Mouse (Mus musculus) hindbrain, embryonic 14.5 days (tissue): ENCODE measurements around the gene Acot7. TPM values are rescaled to one million over a fixed set of nuclear protein-coding genes. Genes with fewer than 3 reads are reported as not detected.

Experiments
- ATAC-seq: fragments of 200-750 bp; cut with Nextera tagmentation; 2 replicates; pipeline ENCODE4 v1.8.0; 2017; ENCODE audit warnings: moderate number of reproducible peaks, mild to moderate bottlenecking, moderate TSS enrichment, moderate library complexity; ENCODE audit not compliant: low FRiP score
- DNase-seq: peaks from one replicate; pipeline ENCODE4 v3.0.0-alpha.2; 2015; ENCODE audit warnings: low spot score
- H3K27ac ChIP-seq: fragments of 300-500 bp; sonication (generic); 2 replicates; pipeline ENCODE4 v1.5.1; 2014; ENCODE audit warnings: mild to moderate bottlenecking, moderate library complexity
- H3K27me3 ChIP-seq: fragments of 300-500 bp; sonication (generic); 2 replicates; pipeline ENCODE4 v1.6.1; 2014; ENCODE audit warnings: mild to moderate bottlenecking, low read length, mixed read lengths; ENCODE audit not compliant: control insufficient read depth, insufficient read depth
- H3K36me3 ChIP-seq: fragments of 300-500 bp; sonication (generic); replicated peaks from 2 replicates; pipeline ENCODE4 v1.6.1; 2014; ENCODE audit not compliant: control insufficient read depth, insufficient read depth
- H3K4me1 ChIP-seq: fragments of 300-500 bp; sonication (generic); replicated peaks from 2 replicates; pipeline ENCODE4 v1.6.1; 2014; ENCODE audit warnings: antibody characterized with exemption, low read length, mixed read lengths; ENCODE audit not compliant: control insufficient read depth, insufficient read depth
- H3K4me2 ChIP-seq: fragments of 300-500 bp; sonication (generic); replicated peaks from 2 replicates; pipeline ENCODE4 v1.6.1; 2014; ENCODE audit warnings: mild to moderate bottlenecking, moderate library complexity
- H3K4me3 ChIP-seq: fragments of 300-500 bp; sonication (generic); replicated peaks from 2 replicates; pipeline ENCODE4 v1.5.1; 2014; ENCODE audit warnings: mild to moderate bottlenecking, low read length
- H3K9ac ChIP-seq: fragments of 300-500 bp; sonication (generic); 2 replicates; pipeline ENCODE4 v1.6.1; 2014
- H3K9me3 ChIP-seq: fragments of 300-500 bp; sonication (generic); 2 replicates; pipeline ENCODE4 v1.6.1; 2016; ENCODE audit warnings: low read length; ENCODE audit not compliant: control insufficient read depth
- WGBS: fragments of 180-500 bp; shearing (Covaris S2); extraction: QIAGEN DNeasy Blood & Tissue Kit; methylation state at CpG from one replicate; pipeline ENCODE4 v1.1.7; 2014; 5-methylcytosine and 5-hydroxymethylcytosine counted together
- polyA plus RNA-seq: library from polyadenylated mRNA; unstranded; fragments of >200 nt; fragmentation: Nextera tagmentation; extraction: Ambion mirVana; gene quantifications from 2 replicates; pipeline ENCODE4 v1.2.1, GENCODE M21; 2014

Gene Acot7
- polyA plus RNA-seq, 1 experiment from 2014 or later = 352 TPM

GRCm38 (mm10) chr4:152288398-152288945 is 110.5 kb downstream of the Acot7 start:
- no peak for ATAC-seq
- no peak overlapping the region for H3K4me3 ChIP-seq
- H3K27ac ChIP-seq = no peak overlapping the region
- H3K9ac ChIP-seq = no peak overlapping the region
- H3K9me3 ChIP-seq = no peaks in the 10 kb centered on the region
- peaks cover 46% of the 10 kb centered on the region for H3K4me1 ChIP-seq
- H3K4me2 ChIP-seq = no peak overlapping the region
- H3K36me3 ChIP-seq = no peaks in the 10 kb centered on the region
- H3K27me3 ChIP-seq = peaks cover 95% of the 10 kb centered on the region
- DNase-seq = no peak
- WGBS = 28% methylated on average over 18 of the region's 18 CpGs

DNA sequence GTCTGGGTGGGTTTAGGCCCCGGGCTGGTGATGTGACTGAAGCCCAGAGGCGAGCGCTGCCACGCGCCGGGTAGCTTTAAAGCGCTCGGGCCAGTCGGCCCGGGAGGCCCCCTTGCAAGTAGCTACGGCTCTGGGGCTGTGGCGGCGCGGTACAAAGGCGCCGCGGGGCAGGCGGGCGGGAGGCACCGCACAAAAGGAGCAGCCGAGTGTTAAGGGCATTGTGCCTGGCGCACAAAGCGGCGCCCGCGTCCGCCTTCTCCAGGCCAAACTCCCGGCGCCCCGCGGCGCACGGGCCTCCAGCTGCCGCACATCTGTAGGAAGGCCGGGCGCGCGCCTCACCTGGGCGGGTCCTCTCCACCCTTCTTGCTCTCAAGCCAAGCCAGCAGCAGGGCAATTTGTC is 112.5 kb downstream of the Acot7 start:
- H3K9ac ChIP-seq = peak overlapping the region; percentile 53
- H3K4me2 ChIP-seq = peak overlapping the region; percentile 59
- H3K9me3 ChIP-seq = no peaks in the 10 kb centered on the region
- peaks cover 45% of the 10 kb centered on the region for H3K4me1 ChIP-seq
- no peak overlapping the region for H3K27ac ChIP-seq
- H3K4me3 ChIP-seq = peak overlapping the region; percentile 16
- H3K36me3 ChIP-seq = no peaks in the 10 kb centered on the region
- DNase-seq (no peak), ATAC-seq (peak; percentile 36; the same call in 1 of the 2 replicates)
- WGBS = under 1% methylated on average over 39 of the region's 39 CpGs
- peaks cover 95% of the 10 kb centered on the region for H3K27me3 ChIP-seq

DNA sequence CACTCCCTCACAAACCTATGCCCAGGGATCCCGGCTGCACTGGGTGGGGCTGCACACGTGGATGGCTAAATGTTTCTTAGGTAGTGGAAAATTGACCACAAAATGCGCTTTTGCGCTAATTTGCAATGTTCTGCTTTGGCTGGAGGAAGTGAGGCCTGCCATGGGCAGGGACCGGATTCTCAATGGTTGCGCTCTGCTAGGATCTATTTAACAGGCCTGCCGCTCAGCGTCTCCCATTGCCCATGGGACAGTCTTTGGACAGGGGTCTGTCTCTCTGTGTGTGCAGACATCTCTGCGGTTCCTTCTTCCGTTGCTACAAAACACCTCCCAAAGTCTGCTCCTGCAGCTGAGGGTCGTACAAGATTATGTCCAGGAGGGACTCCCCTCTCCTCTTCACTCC is 113.1 kb downstream of the Acot7 start:
- H3K27ac ChIP-seq = no peak overlapping the region
- 6% methylated on average over 11 of the region's 11 CpGs for WGBS
- peak overlapping the region; percentile 53; the same call in 1 of the 2 replicates for H3K9ac ChIP-seq
- H3K4me3 ChIP-seq = peak overlapping the region; percentile 16; the same call in 1 of the 2 replicates
- peak overlapping the region; percentile 59 for H3K4me2 ChIP-seq
- DNase-seq = no peak
- no peaks in the 10 kb centered on the region for H3K9me3 ChIP-seq
- peaks cover 44% of the 10 kb centered on the region for H3K4me1 ChIP-seq
- H3K27me3 ChIP-seq = peaks cover 95% of the 10 kb centered on the region
- H3K36me3 ChIP-seq = no peaks in the 10 kb centered on the region
- ATAC-seq = no peak

GRCm38 (mm10) chr4:152291562-152291961 is 113.6 kb downstream of the Acot7 start, which contains the start of gene Hes3:
TSS of gene Hes3 (minus strand) at chr4:152291662.
- H3K27ac ChIP-seq = no peak within 1 kb of the TSS

GRCm38 (mm10) chr4:152292102-152292765 is 114.3 kb downstream of the Acot7 start:
- peaks cover 35% of the 10 kb centered on the region for H3K4me1 ChIP-seq
- H3K4me2 ChIP-seq = no peak overlapping the region
- peaks cover 83% of the 10 kb centered on the region for H3K27me3 ChIP-seq
- no peaks in the 10 kb centered on the region for H3K36me3 ChIP-seq
- no peak overlapping the region for H3K4me3 ChIP-seq
- no peaks in the 10 kb centered on the region for H3K9me3 ChIP-seq
- no peak overlapping the region for H3K27ac ChIP-seq
- no peak overlapping the region for H3K9ac ChIP-seq
- DNase-seq = no peak
- WGBS = 3% methylated on average over 12 of the region's 12 CpGs
- no peak for ATAC-seq

More at GRCm38 (mm10) chr4:152291562-152291961, 113.6 kb downstream of the Acot7 start, which contains the start of gene Hes3:
- H3K9ac ChIP-seq = peak within 1 kb of the TSS; percentile 53
- no peak for DNase-seq
- no peaks in the 10 kb centered on the region for H3K9me3 ChIP-seq
- no peak for ATAC-seq
- peak within 1 kb of the TSS; percentile 59 for H3K4me2 ChIP-seq
- H3K27me3 ChIP-seq = peaks cover 90% of the 10 kb centered on the region
- H3K4me3 ChIP-seq = peak within 1 kb of the TSS; percentile 16
- H3K4me1 ChIP-seq = peaks cover 40% of the 10 kb centered on the region
- WGBS = 12% methylated on average over 6 of the region's 6 CpGs
- no peaks in the 10 kb centered on the region for H3K36me3 ChIP-seq

GRCm38 (mm10) chr4:152294188-152294929 is 116.4 kb downstream of the Acot7 start:
- no peaks in the 10 kb centered on the region for H3K36me3 ChIP-seq
- ATAC-seq (no peak), DNase-seq (no peak)
- WGBS = 51% methylated on average over 10 of the region's 10 CpGs
- H3K27ac ChIP-seq = no peak overlapping the region
- H3K4me1 ChIP-seq = peaks cover 43% of the 10 kb centered on the region
- H3K4me2 ChIP-seq = no peak overlapping the region
- peaks cover 66% of the 10 kb centered on the region for H3K27me3 ChIP-seq
- no peak overlapping the region for H3K4me3 ChIP-seq
- H3K9ac ChIP-seq = 0 out of 2 replicates have a peak overlapping the region, but pooled peaks have one; percentile 4
- H3K9me3 ChIP-seq = no peaks in the 10 kb centered on the region

DNA sequence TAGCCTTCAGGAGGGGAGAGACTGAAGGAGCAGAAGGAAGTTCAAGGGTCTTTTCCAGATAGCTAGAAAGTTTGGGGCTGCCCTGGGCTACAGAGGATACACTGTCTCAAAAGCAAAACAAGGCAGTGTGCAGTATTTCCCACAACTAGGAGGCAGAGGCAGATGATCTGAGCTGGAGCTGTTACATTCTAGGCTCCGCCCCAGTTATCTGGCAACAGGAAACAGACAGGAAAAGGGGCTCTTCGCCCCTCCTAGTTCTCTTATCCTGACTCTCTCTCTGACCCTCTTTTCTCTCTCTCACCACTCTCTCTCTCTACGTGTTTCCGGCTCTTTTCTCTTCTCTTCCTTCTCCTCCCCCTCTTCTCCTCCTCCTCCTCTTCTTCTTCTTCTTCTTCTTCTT is 118.0 kb downstream of the Acot7 start:
- ATAC-seq (no peak), DNase-seq (no peak)
- Histone ChIP-seq H3K4me2 (no peak overlapping the region), H3K9ac (no peak overlapping the region), H3K27ac (no peak overlapping the region), H3K4me3 (no peak overlapping the region), H3K36me3 (peaks cover 16% of the 10 kb centered on the region), H3K27me3 (peaks cover 52% of the 10 kb centered on the region), H3K9me3 (no peaks in the 10 kb centered on the region), H3K4me1 (peaks cover 30% of the 10 kb centered on the region)
- 54% methylated on average over 4 of the region's 4 CpGs for WGBS

DNA sequence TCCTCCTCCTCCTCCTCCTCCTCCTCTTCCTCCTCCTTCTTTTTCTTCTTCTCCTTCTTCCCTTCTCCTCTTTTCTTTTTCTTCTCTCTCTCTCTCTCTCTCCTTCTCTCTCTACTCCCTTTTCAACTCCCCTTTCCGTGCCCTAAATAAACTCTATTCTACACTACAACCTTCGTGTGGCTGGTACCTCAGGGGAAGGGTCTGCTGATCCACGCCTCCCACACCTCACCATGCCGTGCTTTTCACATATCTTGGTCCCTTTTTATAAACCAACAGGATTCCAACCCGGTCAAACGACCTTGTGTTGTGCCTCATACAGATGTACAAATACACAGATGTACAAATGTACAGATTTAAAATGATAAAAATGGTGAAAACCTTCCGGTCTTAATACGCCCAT is 118.4 kb downstream of the Acot7 start:
- Histone ChIP-seq H3K4me2 (peak overlapping the region; percentile 96), H3K27me3 (peaks cover 47% of the 10 kb centered on the region), H3K36me3 (peaks cover 19% of the 10 kb centered on the region), H3K9ac (peak overlapping the region; percentile 50), H3K9me3 (no peaks in the 10 kb centered on the region), H3K4me1 (peaks cover 26% of the 10 kb centered on the region), H3K27ac (no peak overlapping the region), H3K4me3 (peak overlapping the region; percentile 96)
- DNase-seq (no peak), ATAC-seq (no peak)
- WGBS = 20% methylated on average over 8 of the region's 8 CpGs
